ENCODE assay signal across 28 mouse cellular contexts in genomic region chr9:66330437-66330836, GRCm38 (mm10). TPM values are rescaled to one million over a fixed set of nuclear protein-coding genes. Genes with fewer than 3 reads are reported as not detected.
DNase-seq lines count a peak whose midpoint lies in the region; ATAC-seq and TF ChIP-seq lines count a peak whose summit lies in the region.
"Had no signal": no experiment of that assay in that cellular context is flagged by ENCODE, and none has a peak within 500 bp of the region (broad histone marks: within the 10 kb centered on the region; RNA-seq: fewer than 3 reads in every experiment).

No protein-coding gene starts in this region.

- TF ChIP-seq EP300 in liver, postnatal 0 days (IDR thresholded peaks at IDR 0.05; ENCODE audit: low read depth) = no peak

- no peak overlapping the region for H3K4me2 ChIP-seq in liver, postnatal 0 days (ENCODE audit: low read depth, low read length)
- H3K4me2 ChIP-seq in liver, embryonic 11.5 days = no peak overlapping the region
- H3K4me2 ChIP-seq: embryonic facial prominence, embryonic 13.5 days; hindbrain, embryonic 14.5 days; limb, embryonic 12.5 days; liver, embryonic 13.5 days; lung, embryonic 14.5 days; midbrain, embryonic 15.5 days; neural tube, embryonic 15.5 days had no signal

- DNase-seq in adrenal gland, postnatal 14 days = peak; percentile 25
- no peak for DNase-seq in adrenal gland, postnatal 25 days
- peak; percentile 24 to 68 for DNase-seq in heart, adult 18-20 months
- no peak for DNase-seq in heart, postnatal 36 days
- DNase-seq in liver, postnatal 0 days = no peak
- no peak for DNase-seq in liver, embryonic 11.5 days (ENCODE audit: low spot score)
- peak; percentile 30 for DNase-seq in fat pad, adult 2 months (ENCODE audit: extremely low read depth, low read depth, low spot score)
- no peak for DNase-seq in frontal cortex, adult 2 months (ENCODE audit: extremely low spot score in 1 of 2, low spot score in 1 of 2)
- DNase-seq: cerebellum, adult 18-20 months; cerebellum, postnatal 10 days; kidney, adult 11 months; kidney, postnatal 36 days; liver, embryonic 13.5 days; lung, embryonic 14.5 days; retina, postnatal 1 day; right cerebral cortex, postnatal 14 days; thymus, adult 18-20 months; thymus, postnatal 25 days had no signal

- peak overlapping the region; percentile 77 for H3K27ac ChIP-seq in liver, postnatal 0 days (ENCODE audit: low read depth)
- no peak overlapping the region for H3K27ac ChIP-seq in liver, embryonic 11.5 days (ENCODE audit: low read depth, low read length)
- H3K27ac ChIP-seq: embryonic facial prominence, embryonic 13.5 days; hindbrain, embryonic 14.5 days; layer of hippocampus, adult 2 months; left cerebral cortex, adult 2 months; limb, embryonic 12.5 days; liver, embryonic 13.5 days; midbrain, embryonic 10.5 days; midbrain, embryonic 15.5 days; neural tube, embryonic 15.5 days had no signal

- H3K4me3 ChIP-seq in liver, postnatal 0 days (ENCODE audit: low read depth, low read length) = no peak overlapping the region
- H3K4me3 ChIP-seq in liver, embryonic 11.5 days (ENCODE audit: low read depth, low read length) = no peak overlapping the region
- H3K4me3 ChIP-seq: embryonic facial prominence, embryonic 13.5 days; layer of hippocampus, adult 2 months; left cerebral cortex, adult 2 months; limb, embryonic 12.5 days; liver, embryonic 13.5 days; midbrain, embryonic 10.5 days; midbrain, embryonic 15.5 days; neural tube, embryonic 15.5 days had no signal

- H3K36me3 ChIP-seq in liver, postnatal 0 days (replicated peaks; ENCODE audit: insufficient read depth, low read length) = no peaks in the 10 kb centered on the region
- no peaks in the 10 kb centered on the region for H3K36me3 ChIP-seq in liver, embryonic 11.5 days (ENCODE audit: control insufficient read depth, insufficient read depth, low read length)
- H3K36me3 ChIP-seq: embryonic facial prominence, embryonic 13.5 days; limb, embryonic 12.5 days; liver, embryonic 13.5 days; midbrain, embryonic 10.5 days; midbrain, embryonic 15.5 days; neural tube, embryonic 15.5 days had no signal

- H3K4me1 ChIP-seq in liver, postnatal 0 days (ENCODE audit: insufficient read depth) = peaks cover 7% of the 10 kb centered on the region
- no peaks in the 10 kb centered on the region for H3K4me1 ChIP-seq in liver, embryonic 11.5 days (replicated peaks; ENCODE audit: control insufficient read depth, insufficient read depth, low read length)
- H3K4me1 ChIP-seq: midbrain, embryonic 10.5 days; midbrain, embryonic 15.5 days; neural tube, embryonic 15.5 days had no signal

- TF ChIP-seq CTCF in liver, postnatal 0 days (IDR thresholded peaks at IDR 0.05; ENCODE audit: low read depth) = no peak

- H3K9ac ChIP-seq in liver, postnatal 0 days (replicated peaks) = no peak overlapping the region
- no peak overlapping the region for H3K9ac ChIP-seq in liver, embryonic 11.5 days (ENCODE audit: low read depth, low read length)
- H3K9ac ChIP-seq: embryonic facial prominence, embryonic 13.5 days; hindbrain, embryonic 14.5 days; limb, embryonic 12.5 days; liver, embryonic 13.5 days; lung, embryonic 14.5 days; midbrain, embryonic 15.5 days; neural tube, embryonic 15.5 days had no signal

- 41% methylated on average over 3 of the region's 3 CpGs for WGBS in liver, postnatal 0 days (ENCODE audit: insufficient replicate concordance)
- WGBS in liver, embryonic 11.5 days = 57% methylated on average over 3 of the region's 3 CpGs

- ATAC-seq in liver, postnatal 0 days = peak; percentile 85
- no peak for ATAC-seq in liver, embryonic 11.5 days (replicated peaks; ENCODE audit: low FRiP score)
- ATAC-seq: forebrain, embryonic 16.5 days; midbrain, embryonic 15.5 days; Patski had no signal

- H3K9me3 ChIP-seq in liver, postnatal 0 days (ENCODE audit: low read length) = no peaks in the 10 kb centered on the region
- H3K9me3 ChIP-seq in liver, embryonic 11.5 days (ENCODE audit: control insufficient read depth, low read length) = no peaks in the 10 kb centered on the region
- H3K9me3 ChIP-seq: embryonic facial prominence, embryonic 13.5 days; limb, embryonic 12.5 days; liver, embryonic 13.5 days; midbrain, embryonic 10.5 days; midbrain, embryonic 15.5 days; neural tube, embryonic 15.5 days had no signal

- no peaks in the 10 kb centered on the region for H3K27me3 ChIP-seq in liver, postnatal 0 days (ENCODE audit: insufficient read depth, low read length)
- no peaks in the 10 kb centered on the region for H3K27me3 ChIP-seq in liver, embryonic 11.5 days (replicated peaks; ENCODE audit: control insufficient read depth, insufficient read depth, low read length)
- H3K27me3 ChIP-seq: embryonic facial prominence, embryonic 13.5 days; limb, embryonic 12.5 days; liver, embryonic 13.5 days; midbrain, embryonic 15.5 days; neural tube, embryonic 15.5 days had no signal

- intact Hi-C loops in heart, postnatal 36 days (cut with DNase I) = no loop called here

RNA-seq across cellular contexts. Expression of gene Herc1, which starts 19.8 kb away (rescaled TPM):
- 49.1 and 49.2 TPM in 2 replicates for total RNA-seq in adrenal gland, postnatal 14 days (2021)
- total RNA-seq in adrenal gland, postnatal 25 days (2021) = 47.0 and 52.6 TPM in 2 replicates
- 10 to 100 TPM; 31.4 to 36.5 TPM for total RNA-seq in heart, adult 18-20 months (2021)
- 10 to 100 TPM; 36.8 to 40.2 TPM for total RNA-seq in heart, postnatal 36 days (2021)
- polyA plus RNA-seq in liver, postnatal 0 days (2015; fragmentation: Nextera tagmentation; extraction: Ambion mirVana) = 11.9 and 13.9 TPM in 2 replicates
- 30.4 and 31.0 TPM in 2 replicates for polyA plus RNA-seq in liver, embryonic 11.5 days (2014; fragmentation: Nextera tagmentation; extraction: Ambion mirVana)
- polyA plus RNA-seq in frontal cortex, adult 2 months (2012; rRNA removed) = 64.9 and 68.6 TPM in 2 replicates

Comparison
In these comparisons a context has a peak if more than half of its experiments do, and no peak if none do; other contexts are left out.
1. DNase-seq: peak in adrenal gland, postnatal 14 days (single experiment), heart, adult 18-20 months (2 of 2) and fat pad, adult 2 months (single experiment); none in adrenal gland, postnatal 25 days (single experiment), heart, postnatal 36 days (0 of 2), liver, postnatal 0 days (single experiment), liver, embryonic 11.5 days (single experiment) and frontal cortex, adult 2 months (0 of 2).